Mouse (Mus musculus): Measurements from ENCODE around the gene Ttyh3.

Ttyh3 gene

DNA sequence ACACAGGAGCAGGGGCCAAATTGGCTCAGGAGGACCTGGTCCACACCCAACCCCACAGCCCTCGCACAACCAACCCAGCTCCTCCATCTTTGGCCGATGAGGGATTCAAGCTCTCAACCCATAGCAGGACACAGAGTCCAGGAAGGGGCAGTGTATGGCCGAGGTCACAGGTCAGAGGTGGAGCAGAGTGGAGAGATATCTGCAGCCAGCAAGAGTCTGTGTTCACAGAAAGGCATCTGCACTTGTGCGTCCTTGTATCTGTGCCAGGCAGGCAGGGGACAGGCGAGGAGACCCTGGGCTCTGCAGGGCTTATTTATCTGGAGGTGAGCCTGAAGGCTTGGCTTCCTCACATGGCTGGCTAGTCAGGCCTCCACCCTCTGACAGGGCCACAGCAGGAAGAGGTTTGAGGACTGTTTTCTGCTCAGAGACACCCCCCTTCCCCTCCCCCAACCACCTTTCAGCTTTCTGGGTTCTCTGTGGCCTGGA is 73.4 kb downstream of the Ttyh3 start:
- no peak for DNase-seq (ENCODE audit: low spot score)

GRCm38 (mm10) chr5:140572611-140573010 is 76.2 kb downstream of the Ttyh3 start:
- DNase-seq (ENCODE audit: low spot score): no peak

- no peak for DNase-seq (ENCODE audit: low spot score)
Observed at GRCm38 (mm10) chr5:140571673-140572072, 77.2 kb downstream of the Ttyh3 start.

GRCm38 (mm10) chr5:140571201-140571600 is 77.6 kb downstream of the Ttyh3 start:
- no peak for DNase-seq (ENCODE audit: low spot score)
